Comparison of ENCODE assay signal across 9 mouse cellular contexts in genomic region chr7:127875627-127876001, GRCm38 (mm10). TPM values are rescaled to one million over a fixed set of nuclear protein-coding genes. Genes with fewer than 3 reads are reported as not detected.
DNase-seq lines count a peak whose midpoint lies in the region; ATAC-seq and TF ChIP-seq lines count a peak whose summit lies in the region.
"Had no signal": no experiment of that assay in that cellular context is flagged by ENCODE, and none has a peak within 500 bp of the region (broad histone marks: within the 10 kb centered on the region; RNA-seq: fewer than 3 reads in every experiment).

No protein-coding gene starts in this region.

- H3K9me3 ChIP-seq in heart, embryonic 13.5 days: no peaks in the 10 kb centered on the region
- H3K9me3 ChIP-seq in kidney, postnatal 0 days (replicated peaks; ENCODE audit: low read length): no peaks in the 10 kb centered on the region
- H3K9me3 ChIP-seq in liver, embryonic 11.5 days (ENCODE audit: control insufficient read depth, low read length): peaks cover 15% of the 10 kb centered on the region

- no peaks in the 10 kb centered on the region; the same call in 1 of the 2 replicates for H3K4me1 ChIP-seq in brown adipose tissue, adult 24 weeks (ENCODE audit: control insufficient read depth, insufficient read depth, insufficient read length, low read length)
- peaks cover 31% of the 10 kb centered on the region for H3K4me1 ChIP-seq in heart, embryonic 13.5 days
- peaks cover 16% of the 10 kb centered on the region; the same call in 1 of the 2 replicates for H3K4me1 ChIP-seq in kidney, postnatal 0 days (replicated peaks; ENCODE audit: insufficient read depth, low read length)
- H3K4me1 ChIP-seq in liver, embryonic 11.5 days (replicated peaks; ENCODE audit: control insufficient read depth, insufficient read depth, low read length): peaks cover 19% of the 10 kb centered on the region

- H3K27ac ChIP-seq in brown adipose tissue, adult 24 weeks (replicated peaks; ENCODE audit: low read depth, low read length): peak overlapping the region; percentile 87
- peak overlapping the region; percentile 99 for H3K27ac ChIP-seq in heart, embryonic 13.5 days (replicated peaks)
- peak overlapping the region; percentile 98 for H3K27ac ChIP-seq in kidney, postnatal 0 days
- H3K27ac ChIP-seq in liver, embryonic 11.5 days (ENCODE audit: low read depth, low read length): peak overlapping the region; percentile 97

- no peak for TF ChIP-seq CTCF in kidney, postnatal 0 days (IDR thresholded peaks at IDR 0.05; ENCODE audit: low read depth)

- WGBS in heart, embryonic 13.5 days: under 1% methylated on average over 43 of the region's 43 CpGs
- WGBS in kidney, postnatal 0 days: 2% methylated on average over 42 of the region's 43 CpGs
- 0% methylated on average over 38 of the region's 43 CpGs for WGBS in liver, embryonic 11.5 days

- H3K4me2 ChIP-seq in heart, embryonic 13.5 days: peak overlapping the region; percentile 95
- H3K4me2 ChIP-seq in kidney, postnatal 0 days (ENCODE audit: low read length): peak overlapping the region; percentile 66
- peak overlapping the region; percentile 88 for H3K4me2 ChIP-seq in liver, embryonic 11.5 days
- H3K4me2 ChIP-seq in myocyte (ENCODE audit: low read depth): peak overlapping the region; percentile 84

- DNase-seq in kidney, postnatal 0 days (ENCODE audit: low spot score): peak; percentile 97
- DNase-seq in liver, embryonic 11.5 days (ENCODE audit: low spot score): peak; percentile 95
- DNase-seq in spleen, postnatal 4 days (ENCODE audit: low spot score in 2 of 2): peak; percentile 88 to 92

- H3K36me3 ChIP-seq in heart, embryonic 13.5 days: peaks cover 54% of the 10 kb centered on the region
- H3K36me3 ChIP-seq in kidney, postnatal 0 days (ENCODE audit: insufficient read depth, low read length): peaks cover 24% of the 10 kb centered on the region
- peaks cover 36% of the 10 kb centered on the region for H3K36me3 ChIP-seq in liver, embryonic 11.5 days (ENCODE audit: control insufficient read depth, insufficient read depth, low read length)
- peaks cover 10% of the 10 kb centered on the region for H3K36me3 ChIP-seq in myocyte (ENCODE audit: control insufficient read depth, insufficient read depth)

- peak overlapping the region; percentile 98 for H3K9ac ChIP-seq in heart, embryonic 13.5 days
- peak overlapping the region; percentile 90 for H3K9ac ChIP-seq in kidney, postnatal 0 days (ENCODE audit: low read depth, low read length)
- H3K9ac ChIP-seq in liver, embryonic 11.5 days (ENCODE audit: low read depth, low read length): peak overlapping the region; percentile 98

- peak overlapping the region; percentile 85 for H3K4me3 ChIP-seq in brown adipose tissue, adult 24 weeks (ENCODE audit: insufficient read depth, low read depth, low read length)
- H3K4me3 ChIP-seq in heart, embryonic 13.5 days: peak overlapping the region; percentile 97
- peak overlapping the region; percentile 79 for H3K4me3 ChIP-seq in kidney, postnatal 0 days (replicated peaks; ENCODE audit: low read depth, low read length)
- H3K4me3 ChIP-seq in liver, embryonic 11.5 days (ENCODE audit: low read depth, low read length): peak overlapping the region; percentile 86
- peak overlapping the region; percentile 98 for H3K4me3 ChIP-seq in myocyte

- H3ac ChIP-seq in myocyte (ENCODE audit: control insufficient read depth, insufficient read length): peak overlapping the region; percentile 83

- TF ChIP-seq POLR2A in myocyte (IDR thresholded peaks at IDR 0.05; ENCODE audit: insufficient read length, low read depth): no peak

- H3K79me2 ChIP-seq in myocyte (ENCODE audit: control insufficient read depth, insufficient read depth): peaks cover 77% of the 10 kb centered on the region

- ATAC-seq in CD4-positive, CD25-positive, alpha-beta regulatory T cell, adult 4 months: peak; percentile 73
- peak; percentile 57 for ATAC-seq in erythroid progenitor cell, adult 5-6 weeks (replicated peaks; ENCODE audit: low FRiP score, poor library complexity, severe bottlenecking)
- ATAC-seq in heart, embryonic 13.5 days (ENCODE audit: extremely low read depth, insufficient number of reproducible peaks, low FRiP score, low TSS enrichment): peak; percentile 86
- ATAC-seq in kidney, postnatal 0 days (replicated peaks; ENCODE audit: low FRiP score, low read depth): peak; percentile 95
- peak; percentile 83 for ATAC-seq in liver, embryonic 11.5 days (replicated peaks; ENCODE audit: low FRiP score)

- H3K27me3 ChIP-seq in heart, embryonic 13.5 days (replicated peaks): no peaks in the 10 kb centered on the region
- H3K27me3 ChIP-seq in kidney, postnatal 0 days (ENCODE audit: insufficient read depth, low read length): no peaks in the 10 kb centered on the region
- H3K27me3 ChIP-seq in liver, embryonic 11.5 days (replicated peaks; ENCODE audit: control insufficient read depth, insufficient read depth, low read length): no peaks in the 10 kb centered on the region
- no peaks in the 10 kb centered on the region for H3K27me3 ChIP-seq in myocyte (ENCODE audit: control insufficient read depth, insufficient read depth, insufficient read length)

TF ChIP-seq in myocyte, 11 proteins besides CTCF, POLR2A, EP300 and RAD21 (continues in another document):
- TF ChIP-seq MYOG (IDR thresholded peaks at IDR 0.05; ENCODE audit: control insufficient read depth in 1 of 3, insufficient read depth in 1 of 3, insufficient read length in 2 of 3, low read depth in 2 of 3): peak in 2 of 3 experiments; percentile 2 to 18
- peak in 1 of 3 experiments; percentile 15 for TF ChIP-seq MYOD1 (IDR thresholded peaks at IDR 0.05; ENCODE audit: control insufficient read depth in 1 of 3, insufficient read length in 2 of 3, low read depth in 2 of 3)
- TF ChIP-seq REST (IDR thresholded peaks at IDR 0.05; ENCODE audit: insufficient read depth, insufficient read length): no peak

RNA-seq across cellular contexts. Expression of gene Zfp646, which starts 0.4 kb away (rescaled TPM):
- 10 to 100 TPM; 25.1 to 29.0 TPM for polyA plus RNA-seq in CD4-positive, CD25-positive, alpha-beta regulatory T cell, adult 4 months (2017; shearing (Covaris generic))
- polyA plus RNA-seq in brown adipose tissue, adult 24 weeks (2012; ENCODE audit: insufficient read depth, insufficient read length, missing spikeins): 6.3 and 6.8 TPM in 2 replicates
- total RNA-seq in erythroid progenitor cell, adult 5-6 weeks (2015; ENCODE audit: low replicate concordance): 18.0 and 31.4 TPM in 2 replicates
- 34.3 and 47.1 TPM in 2 replicates for total RNA-seq in erythroid progenitor cell, adult 5-6 weeks (2017; ENCODE audit: low replicate concordance)
- polyA plus RNA-seq in heart, embryonic 13.5 days (2015; fragmentation: Nextera tagmentation; extraction: Ambion mirVana): 5.6 and 6.6 TPM in 2 replicates
- 7.4 and 7.5 TPM in 2 replicates for polyA plus RNA-seq in kidney, postnatal 0 days (2015; fragmentation: Nextera tagmentation; extraction: Ambion mirVana)
- polyA plus RNA-seq in liver, embryonic 11.5 days (2014; fragmentation: Nextera tagmentation; extraction: Ambion mirVana): 15.1 and 15.8 TPM in 2 replicates
- 16.7 TPM for polyA plus RNA-seq in myocyte (2012; fragmentation: generic; extraction: Trizol)

RNA-seq across cellular contexts. Expression of gene Zfp668, which starts 1.0 kb away (rescaled TPM):
- polyA plus RNA-seq in CD4-positive, CD25-positive, alpha-beta regulatory T cell, adult 4 months (2017; shearing (Covaris generic)): 10 to 100 TPM in 1 of 2 experiments, 1 to 10 TPM in 1; 9.0 to 10.6 TPM
- polyA plus RNA-seq in brown adipose tissue, adult 24 weeks (2012; ENCODE audit: insufficient read depth, insufficient read length, missing spikeins): 1.4 TPM in 2 replicates
- total RNA-seq in erythroid progenitor cell, adult 5-6 weeks (2015; ENCODE audit: low replicate concordance): 1.7 and 6.5 TPM in 2 replicates
- 3.2 and 16.5 TPM in 2 replicates for total RNA-seq in erythroid progenitor cell, adult 5-6 weeks (2017; ENCODE audit: low replicate concordance)
- polyA plus RNA-seq in heart, embryonic 13.5 days (2015; fragmentation: Nextera tagmentation; extraction: Ambion mirVana): 9.7 and 10.4 TPM in 2 replicates
- polyA plus RNA-seq in kidney, postnatal 0 days (2015; fragmentation: Nextera tagmentation; extraction: Ambion mirVana): 12.5 and 13.3 TPM in 2 replicates
- 15.2 and 15.9 TPM in 2 replicates for polyA plus RNA-seq in liver, embryonic 11.5 days (2014; fragmentation: Nextera tagmentation; extraction: Ambion mirVana)
- 7.9 TPM for polyA plus RNA-seq in myocyte (2012; fragmentation: generic; extraction: Trizol)

RNA-seq across cellular contexts. Expression of gene Prss53, which starts 15.2 kb away (rescaled TPM):
- 1 to 10 TPM in 1 of 2 experiments, under 1 TPM in 1; 0.85 to 1.2 TPM for polyA plus RNA-seq in CD4-positive, CD25-positive, alpha-beta regulatory T cell, adult 4 months (2017; shearing (Covaris generic))
- 0.67 and 1.1 TPM in 2 replicates for polyA plus RNA-seq in brown adipose tissue, adult 24 weeks (2012; ENCODE audit: insufficient read depth, insufficient read length, missing spikeins)
- total RNA-seq in erythroid progenitor cell, adult 5-6 weeks (2015; ENCODE audit: low replicate concordance): not detected in 2 replicates
- total RNA-seq in erythroid progenitor cell, adult 5-6 weeks (2017; ENCODE audit: low replicate concordance): 0.64 TPM in 1 of 2 replicates, not detected in the other
- 1.4 and 1.5 TPM in 2 replicates for polyA plus RNA-seq in heart, embryonic 13.5 days (2015; fragmentation: Nextera tagmentation; extraction: Ambion mirVana)
- polyA plus RNA-seq in kidney, postnatal 0 days (2015; fragmentation: Nextera tagmentation; extraction: Ambion mirVana): 8.8 and 9.3 TPM in 2 replicates
- 0.40 and 0.48 TPM in 2 replicates for polyA plus RNA-seq in liver, embryonic 11.5 days (2014; fragmentation: Nextera tagmentation; extraction: Ambion mirVana)
- 0.74 TPM for polyA plus RNA-seq in myocyte (2012; fragmentation: generic; extraction: Trizol)

RNA-seq across cellular contexts. Expression of gene Gm21974, which starts 19.6 kb away (rescaled TPM):
- polyA plus RNA-seq in CD4-positive, CD25-positive, alpha-beta regulatory T cell, adult 4 months (2017; shearing (Covaris generic)): not detected
- not detected in 2 replicates for polyA plus RNA-seq in brown adipose tissue, adult 24 weeks (2012; ENCODE audit: insufficient read depth, insufficient read length, missing spikeins)
- not detected in 2 replicates for total RNA-seq in erythroid progenitor cell, adult 5-6 weeks (2015; ENCODE audit: low replicate concordance)
- total RNA-seq in erythroid progenitor cell, adult 5-6 weeks (2017; ENCODE audit: low replicate concordance): not detected in 2 replicates
- polyA plus RNA-seq in heart, embryonic 13.5 days (2015; fragmentation: Nextera tagmentation; extraction: Ambion mirVana): not detected in 2 replicates
- not detected in 2 replicates for polyA plus RNA-seq in kidney, postnatal 0 days (2015; fragmentation: Nextera tagmentation; extraction: Ambion mirVana)
- polyA plus RNA-seq in liver, embryonic 11.5 days (2014; fragmentation: Nextera tagmentation; extraction: Ambion mirVana): 0.08 TPM in 1 of 2 replicates, not detected in the other
- polyA plus RNA-seq in myocyte (2012; fragmentation: generic; extraction: Trizol): not detected
- total RNA-seq: layer of hippocampus, postnatal 25 days had no signal

RNA-seq across cellular contexts. Expression of gene Vkorc1, which starts 19.8 kb away (rescaled TPM):
- polyA plus RNA-seq in CD4-positive, CD25-positive, alpha-beta regulatory T cell, adult 4 months (2017; shearing (Covaris generic)): 10 to 100 TPM; 43.3 to 58.0 TPM
- polyA plus RNA-seq in brown adipose tissue, adult 24 weeks (2012; ENCODE audit: insufficient read depth, insufficient read length, missing spikeins): 72.3 and 86.0 TPM in 2 replicates
- total RNA-seq in erythroid progenitor cell, adult 5-6 weeks (2015; ENCODE audit: low replicate concordance): 24.3 and 33.5 TPM in 2 replicates
- total RNA-seq in erythroid progenitor cell, adult 5-6 weeks (2017; ENCODE audit: low replicate concordance): 2.1 and 5.9 TPM in 2 replicates
- polyA plus RNA-seq in heart, embryonic 13.5 days (2015; fragmentation: Nextera tagmentation; extraction: Ambion mirVana): 109 and 120 TPM in 2 replicates
- 162 and 165 TPM in 2 replicates for polyA plus RNA-seq in kidney, postnatal 0 days (2015; fragmentation: Nextera tagmentation; extraction: Ambion mirVana)
- 108 and 110 TPM in 2 replicates for polyA plus RNA-seq in liver, embryonic 11.5 days (2014; fragmentation: Nextera tagmentation; extraction: Ambion mirVana)
- 65.9 TPM for polyA plus RNA-seq in myocyte (2012; fragmentation: generic; extraction: Trizol)

Comparison
In these comparisons a context has a peak if more than half of its experiments do, and no peak if none do; other contexts are left out.
1. Peak in every context shown above with its lines: DNase-seq, ATAC-seq, H3K4me3 ChIP-seq and H3K27ac ChIP-seq.